Mouse (Mus musculus) skeletal muscle tissue, adult 2 months (tissue): ENCODE results near the gene Fam205c.
A peak's percentile ranks its signal among the peaks of the same experiment; 100 is the strongest.
"Not testable (repeated sequence)": the region's sequence is repeated elsewhere in the genome, so short reads cannot be mapped to it uniquely, and the experiment has no call there.

Experiments
- DNase-seq: peaks from one replicate; pipeline ENCODE4 v3.0.0-alpha.2; 2012; ENCODE audit warnings: low read depth, low spot score

Fam205c gene

GRCm38 (mm10) chr4:42877657-42878056 is 3.6 kb upstream of the Fam205c start:
- no peak for DNase-seq

- DNase-seq = peak; percentile 58
These were observed 2.7 kb upstream of the Fam205c start for GRCm38 (mm10) chr4:42876586-42877291.

GRCm38 (mm10) chr4:42872746-42873435 is 1.1 kb downstream of the Fam205c start:
- no peak for DNase-seq

GRCm38 (mm10) chr4:42872151-42872550 is 1.9 kb downstream of the Fam205c start:
- DNase-seq = no peak

GRCm38 (mm10) chr4:42870748-42871147 is 3.3 kb downstream of the Fam205c start:
- DNase-seq = no peak

- no peak for DNase-seq
These were observed 5.8 kb downstream of the Fam205c start for GRCm38 (mm10) chr4:42868193-42868592.

GRCm38 (mm10) chr4:42867390-42867789 is 6.6 kb downstream of the Fam205c start:
- DNase-seq = no peak

- DNase-seq = not testable (repeated sequence)
These were observed 10.5 kb downstream of the Fam205c start for GRCm38 (mm10) chr4:42863487-42863886.

GRCm38 (mm10) chr4:42860483-42860882 is 13.6 kb downstream of the Fam205c start:
- DNase-seq = peak; percentile 21

- DNase-seq = not testable (repeated sequence)
These were observed 17.4 kb downstream of the Fam205c start, which contains the start of gene Gm12394 for GRCm38 (mm10) chr4:42856671-42857070. Gene Gm12394 (minus strand): TSS chr4:42856771.

GRCm38 (mm10) chr4:42853788-42854187 is 20.2 kb downstream of the Fam205c start, which contains the start of gene Fam205a1:
Gene Fam205a1 (minus strand): TSS chr4:42853888.
- not testable (repeated sequence) for DNase-seq
